Mouse (Mus musculus) thymus, postnatal 0 days (tissue): ENCODE data around the gene Nav2. TPM values are rescaled to one million over a fixed set of nuclear protein-coding genes. Genes with fewer than 3 reads are reported as not detected.

ENCODE experiments used
- DNase-seq: peaks from one replicate; pipeline ENCODE4 v3.0.0-alpha.2; 2015; ENCODE audit warnings: low spot score
- polyA plus RNA-seq: library from polyadenylated mRNA; unstranded; fragments of >200 nt; fragmentation: Nextera tagmentation; extraction: Ambion mirVana; gene quantifications from 2 replicates; pipeline ENCODE4 v1.2.1, GENCODE M21; 2015

Gene Nav2
- polyA plus RNA-seq, 1 experiment from 2014 or later = 26.8 TPM

GRCm38 (mm10) chr7:49589635-49590034 is 681.1 kb downstream of the Nav2 start:
- no peak for DNase-seq

- DNase-seq = no peak
Measured at GRCm38 (mm10) chr7:49597776-49598175, 689.3 kb downstream of the Nav2 start.

- DNase-seq = no peak
Measured at GRCm38 (mm10) chr7:49598225-49598624, 689.7 kb downstream of the Nav2 start.

- DNase-seq = no peak
Measured at GRCm38 (mm10) chr7:49599950-49600349, 691.4 kb downstream of the Nav2 start.

- peak; percentile 82 for DNase-seq
Measured at GRCm38 (mm10) chr7:49601191-49601975, 692.9 kb downstream of the Nav2 start.

GRCm38 (mm10) chr7:49604244-49604643 is 695.7 kb downstream of the Nav2 start:
- DNase-seq = no peak

- DNase-seq = no peak
Measured at GRCm38 (mm10) chr7:49604965-49605795, 696.7 kb downstream of the Nav2 start.

GRCm38 (mm10) chr7:49616258-49616735 is 707.8 kb downstream of the Nav2 start:
- peak; percentile 66 for DNase-seq

GRCm38 (mm10) chr7:49617087-49617486 is 708.6 kb downstream of the Nav2 start:
- no peak for DNase-seq

GRCm38 (mm10) chr7:49620160-49620559 is 711.6 kb downstream of the Nav2 start:
- no peak for DNase-seq

- DNase-seq = no peak
Measured at GRCm38 (mm10) chr7:49631885-49632284, 723.4 kb downstream of the Nav2 start.

GRCm38 (mm10) chr7:49632391-49632790 is 723.9 kb downstream of the Nav2 start:
- no peak for DNase-seq

GRCm38 (mm10) chr7:49633375-49633956 is 725.0 kb downstream of the Nav2 start:
- DNase-seq = peak; percentile 49

GRCm38 (mm10) chr7:49634291-49635073 is 726.0 kb downstream of the Nav2 start:
- no peak for DNase-seq

- DNase-seq = no peak
Measured at GRCm38 (mm10) chr7:49635074-49635621, 726.6 kb downstream of the Nav2 start.

- DNase-seq = no peak
Measured at GRCm38 (mm10) chr7:49635971-49636370, 727.5 kb downstream of the Nav2 start.

GRCm38 (mm10) chr7:49636491-49637115 is 728.1 kb downstream of the Nav2 start, which contains the start of gene Dbx1:
TSS of gene Dbx1 (minus strand) at chr7:49636849.
- DNase-seq = no peak

GRCm38 (mm10) chr7:49637281-49637680 is 728.8 kb downstream of the Nav2 start:
- DNase-seq = no peak

- no peak for DNase-seq
Measured at GRCm38 (mm10) chr7:49637851-49638663, 729.5 kb downstream of the Nav2 start.
